Mouse (Mus musculus) stomach, postnatal 0 days (tissue): ENCODE data around the gene St3gal3. TPM values are rescaled to one million over a fixed set of nuclear protein-coding genes. Genes with fewer than 3 reads are reported as not detected.
A peak's percentile ranks its signal among the peaks of the same experiment; 100 is the strongest.

Experiments used
- ATAC-seq: fragments of 200-750 bp; cut with Nextera tagmentation; 2 replicates; pipeline ENCODE4 v1.8.0; 2017; ENCODE audit not compliant: low FRiP score, low TSS enrichment
- DNase-seq: peaks from one replicate; pipeline ENCODE4 v3.0.0-alpha.2; 2016; ENCODE audit warnings: low spot score
- H3K27ac ChIP-seq: fragments of 300-500 bp; sonication (generic); replicated peaks from 2 replicates; pipeline ENCODE4 v1.5.1; 2014; ENCODE audit warnings: mild to moderate bottlenecking, control low read depth
- H3K27me3 ChIP-seq: fragments of 300-500 bp; sonication (generic); 2 replicates; pipeline ENCODE4 v1.6.1; 2014; ENCODE audit warnings: low read length; ENCODE audit not compliant: control insufficient read depth, insufficient read depth
- H3K36me3 ChIP-seq: fragments of 300-500 bp; sonication (generic); 2 replicates; pipeline ENCODE4 v1.6.1; 2014; ENCODE audit warnings: low read length, mixed read lengths; ENCODE audit not compliant: control insufficient read depth, insufficient read depth
- H3K4me1 ChIP-seq: fragments of 300-500 bp; sonication (generic); replicated peaks from 2 replicates; pipeline ENCODE4 v1.6.1; 2014; ENCODE audit warnings: antibody characterized with exemption; ENCODE audit not compliant: control insufficient read depth, insufficient read depth
- H3K4me2 ChIP-seq: fragments of 300-500 bp; sonication (generic); replicated peaks from 2 replicates; pipeline ENCODE4 v1.6.1; 2014; ENCODE audit warnings: low read depth, mild to moderate bottlenecking, control low read depth, moderate library complexity
- H3K4me3 ChIP-seq: fragments of 300-500 bp; sonication (generic); 2 replicates; pipeline ENCODE4 v1.5.1; 2014; ENCODE audit warnings: low read depth, low read length, control low read depth
- H3K9ac ChIP-seq: fragments of 300-500 bp; sonication (generic); 2 replicates; pipeline ENCODE4 v1.6.1; 2014; ENCODE audit warnings: mild to moderate bottlenecking, low read length, control low read depth, mixed read lengths
- H3K9me3 ChIP-seq: fragments of 300-500 bp; sonication (generic); 2 replicates; pipeline ENCODE4 v1.6.1; 2016; ENCODE audit warnings: low read length; ENCODE audit not compliant: control insufficient read depth
- CTCF ChIP-seq: IDR thresholded peaks from 2 replicates; pipeline ENCODE4 v1.5.1; 2016; ENCODE audit warnings: antibody characterized with exemption, low read depth, mild to moderate bottlenecking, moderate library complexity
- EP300 ChIP-seq: optimal IDR thresholded peaks from 2 replicates; pipeline ENCODE3; 2016; ENCODE audit warnings: antibody characterized with exemption
- WGBS: fragments of 180-500 bp; shearing (Covaris S2); extraction: QIAGEN DNeasy Blood & Tissue Kit; methylation state at CpG from one replicate; pipeline ENCODE4 v1.1.7; 2014; 5-methylcytosine and 5-hydroxymethylcytosine counted together
- polyA plus RNA-seq: library from polyadenylated mRNA; unstranded; fragments of >200 nt; fragmentation: Nextera tagmentation; extraction: Ambion mirVana; gene quantifications from 2 replicates; pipeline ENCODE4 v1.2.1, GENCODE M21; 2015

St3gal3 gene
- polyA plus RNA-seq, 1 experiment from 2014 or later = 3.2 TPM

GRCm38 (mm10) chr4:118144324-118144723 is 9.6 kb upstream of the St3gal3 start:
- no peak overlapping the region for H3K27ac ChIP-seq
- DNase-seq = no peak
- no peak overlapping the region for H3K4me2 ChIP-seq
- no peak overlapping the region for H3K9ac ChIP-seq
- H3K4me3 ChIP-seq = no peak overlapping the region
- no peak for TF ChIP-seq CTCF
- no peak for TF ChIP-seq EP300
- peak; percentile 43; the same call in 1 of the 2 replicates for ATAC-seq
- H3K9me3 ChIP-seq = no peaks in the 10 kb centered on the region
- H3K27me3 ChIP-seq = no peaks in the 10 kb centered on the region
- no peaks in the 10 kb centered on the region for H3K4me1 ChIP-seq
- H3K36me3 ChIP-seq = peaks cover 52% of the 10 kb centered on the region
- 86% methylated on average over 9 of the region's 9 CpGs for WGBS

GRCm38 (mm10) chr4:118143679-118144078 is 9.0 kb upstream of the St3gal3 start:
- Histone ChIP-seq H3K4me2 (no peak overlapping the region), H3K27ac (no peak overlapping the region), H3K9ac (no peak overlapping the region), H3K27me3 (no peaks in the 10 kb centered on the region), H3K4me3 (no peak overlapping the region), H3K36me3 (peaks cover 47% of the 10 kb centered on the region), H3K4me1 (no peaks in the 10 kb centered on the region), H3K9me3 (no peaks in the 10 kb centered on the region)
- no peak for TF ChIP-seq CTCF
- no peak for TF ChIP-seq EP300
- ATAC-seq (no peak), DNase-seq (no peak)
- WGBS = 86% methylated on average over 7 of the region's 7 CpGs

GRCm38 (mm10) chr4:118141511-118141910 is 6.8 kb upstream of the St3gal3 start:
- H3K9me3 ChIP-seq = no peaks in the 10 kb centered on the region
- no peak overlapping the region for H3K9ac ChIP-seq
- H3K27ac ChIP-seq = no peak overlapping the region
- no peak for DNase-seq
- H3K4me2 ChIP-seq = no peak overlapping the region
- ATAC-seq = no peak
- WGBS = 89% methylated on average over 5 of the region's 5 CpGs
- H3K27me3 ChIP-seq = no peaks in the 10 kb centered on the region
- H3K4me1 ChIP-seq = no peaks in the 10 kb centered on the region
- no peak overlapping the region for H3K4me3 ChIP-seq
- TF ChIP-seq CTCF (no peak), EP300 (no peak)
- peaks cover 41% of the 10 kb centered on the region for H3K36me3 ChIP-seq

- Histone ChIP-seq H3K4me1 (no peaks in the 10 kb centered on the region), H3K4me2 (no peak overlapping the region), H3K27ac (no peak overlapping the region), H3K27me3 (no peaks in the 10 kb centered on the region), H3K9ac (no peak overlapping the region), H3K9me3 (no peaks in the 10 kb centered on the region), H3K36me3 (peaks cover 23% of the 10 kb centered on the region), H3K4me3 (no peak overlapping the region)
- 30% methylated on average over 5 of the region's 5 CpGs for WGBS
- TF ChIP-seq EP300 (no peak), CTCF (0 out of 2 replicates have a peak, but pooled peaks have one; percentile 4)
- DNase-seq = peak; percentile 58
- ATAC-seq = no peak
These were observed 4.2 kb upstream of the St3gal3 start for GRCm38 (mm10) chr4:118138891-118139290.

GRCm38 (mm10) chr4:118137857-118138256 is 3.1 kb upstream of the St3gal3 start:
- no peak overlapping the region for H3K4me2 ChIP-seq
- no peak overlapping the region for H3K9ac ChIP-seq
- H3K36me3 ChIP-seq = peaks cover 14% of the 10 kb centered on the region
- DNase-seq (no peak), ATAC-seq (no peak)
- WGBS = 77% methylated on average over 16 of the region's 16 CpGs
- H3K9me3 ChIP-seq = no peaks in the 10 kb centered on the region
- H3K27me3 ChIP-seq = no peaks in the 10 kb centered on the region
- TF ChIP-seq EP300 = no peak
- TF ChIP-seq CTCF = no peak
- H3K27ac ChIP-seq = no peak overlapping the region
- H3K4me1 ChIP-seq = no peaks in the 10 kb centered on the region
- H3K4me3 ChIP-seq = no peak overlapping the region

- H3K36me3 ChIP-seq = peaks cover 12% of the 10 kb centered on the region
These were observed 2.6 kb upstream of the St3gal3 start for GRCm38 (mm10) chr4:118137311-118137710.

More at GRCm38 (mm10) chr4:118137311-118137710, 2.6 kb upstream of the St3gal3 start:
- DNase-seq (no peak), ATAC-seq (no peak)
- Histone ChIP-seq H3K4me1 (no peaks in the 10 kb centered on the region), H3K9ac (no peak overlapping the region), H3K4me3 (no peak overlapping the region), H3K27me3 (no peaks in the 10 kb centered on the region), H3K27ac (no peak overlapping the region), H3K4me2 (no peak overlapping the region), H3K9me3 (no peaks in the 10 kb centered on the region)
- TF ChIP-seq EP300 = no peak
- no peak for TF ChIP-seq CTCF
- WGBS = 90% methylated on average over 10 of the region's 10 CpGs
